Mouse (Mus musculus): ENCODE measurements at regions not wholly inside any gene's neighbourhood (a gene's known extent, or its start where the extent isn't known, plus 50 kb on each side); places are given as distances from the start of the nearest gene placed in this dataset.

DNA sequence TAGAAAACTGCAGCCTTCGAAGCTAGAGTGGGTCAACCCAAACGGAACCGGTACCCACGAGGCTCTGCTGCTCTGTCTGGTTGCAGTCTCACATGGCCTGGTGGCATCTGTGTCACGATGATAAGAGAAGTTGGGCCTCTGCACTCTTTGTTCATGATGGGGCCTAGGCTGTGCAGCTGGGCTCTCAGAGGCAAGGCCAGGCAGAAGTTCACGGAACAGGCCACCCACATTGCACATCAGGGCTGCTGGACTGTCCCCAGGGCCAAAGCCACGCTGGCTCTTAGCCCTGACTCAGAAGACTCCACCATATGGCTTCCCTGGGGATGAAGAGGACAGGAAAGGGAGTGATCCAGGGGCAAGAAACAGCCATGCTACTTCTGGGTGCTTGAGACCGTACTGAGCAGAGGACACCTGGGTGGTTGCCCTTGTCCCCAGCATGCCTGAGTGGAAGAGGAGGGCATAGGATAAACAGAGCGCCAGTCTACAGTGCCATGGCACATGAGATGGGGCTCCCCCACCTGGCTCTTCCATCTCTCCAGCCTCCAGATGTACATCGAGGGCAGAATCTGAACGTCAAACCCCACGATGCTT, 274.1 kb downstream of the Sox9 start:
- TF ChIP-seq ELF1 (IDR thresholded peaks at IDR 0.05; ENCODE audit: low read depth, low read length): no peak
- TF ChIP-seq HCFC1 (IDR thresholded peaks at IDR 0.05; ENCODE audit: low read depth, low read length): no peak
- TF ChIP-seq TCF12 (IDR thresholded peaks at IDR 0.05; ENCODE audit: low read depth, low read length): no peak
- no peak for TF ChIP-seq MAX (IDR thresholded peaks at IDR 0.05; ENCODE audit: low read length)
- TF ChIP-seq EP300 (IDR thresholded peaks at IDR 0.05; ENCODE audit: low read length): no peak
- no peak for TF ChIP-seq CTCF (conservative IDR thresholded peaks at IDR 0.05 in 1 of 2, IDR thresholded peaks at IDR 0.05 in 1 of 2; ENCODE audit: low read depth in 2 of 2, low read length in 2 of 2)
- no peak for TF ChIP-seq BHLHE40 (IDR thresholded peaks at IDR 0.05; ENCODE audit: low read depth, low read length)
- no peak for TF ChIP-seq ZKSCAN1 (IDR thresholded peaks at IDR 0.05; ENCODE audit: borderline replicate concordance, low read depth, low read length)
- TF ChIP-seq USF1 (IDR thresholded peaks at IDR 0.05; ENCODE audit: low read depth, low read length): no peak
- TF ChIP-seq ZNF384 (IDR thresholded peaks at IDR 0.05; ENCODE audit: low read depth, low read length): no peak
- TF ChIP-seq SIN3A (IDR thresholded peaks at IDR 0.05; ENCODE audit: low read length): no peak
- TF ChIP-seq TBP (conservative IDR thresholded peaks at IDR 0.05; ENCODE audit: low read depth, low read length): no peak
